Mouse (Mus musculus) liver, embryonic 14.5 days (tissue): ENCODE measurements around the gene Ptgr2. TPM values are rescaled to one million over a fixed set of nuclear protein-coding genes. Genes with fewer than 3 reads are reported as not detected.
A peak's percentile ranks its signal among the peaks of the same experiment; 100 is the strongest.

Source experiments
- ATAC-seq: fragments of 200-750 bp; cut with Nextera tagmentation; 2 replicates; pipeline ENCODE4 v1.8.0; 2017; ENCODE audit warnings: moderate number of reproducible peaks, mild to moderate bottlenecking, moderate library complexity; ENCODE audit not compliant: insufficient read depth
- DNase-seq, 3 experiments: peaks; one replicate each; pipeline ENCODE4 v3.0.0-alpha.2; 2012 to 2013; ENCODE audit warnings: low read depth in 3 of 3, low spot score in 3 of 3
- H3K27ac ChIP-seq: fragments of 300-500 bp; sonication (generic); 2 replicates; pipeline ENCODE4 v1.5.1; 2014; ENCODE audit warnings: moderate library complexity, mild to moderate bottlenecking, control low read depth, inconsistent platforms
- H3K27me3 ChIP-seq: fragments of 300-500 bp; sonication (generic); 2 replicates; pipeline ENCODE4 v1.6.1; 2014; ENCODE audit warnings: mild to moderate bottlenecking, low read length, moderate library complexity; ENCODE audit not compliant: control insufficient read depth, insufficient read depth
- H3K36me3 ChIP-seq: fragments of 300-500 bp; sonication (generic); replicated peaks from 2 replicates; pipeline ENCODE4 v1.6.1; 2014; ENCODE audit warnings: low read depth; ENCODE audit not compliant: control insufficient read depth, insufficient read depth
- H3K4me1 ChIP-seq, 2 experiments: fragments of 200-500 bp in 1 of 2; fragments of 300-500 bp in 1 of 2; sonication (generic) in 1 of 2; replicated peaks; 2 replicates each; pipeline ENCODE4 v1.6.1; 2012 to 2014; ENCODE audit warnings: antibody characterized with exemption in 1 of 2, inconsistent platforms in 1 of 2, low read length in 1 of 2; ENCODE audit not compliant: control insufficient read depth in 2 of 2, insufficient read depth in 2 of 2
- H3K4me2 ChIP-seq: fragments of 300-500 bp; sonication (generic); 2 replicates; pipeline ENCODE4 v1.6.1; 2014; ENCODE audit warnings: low read depth, mild to moderate bottlenecking, control low read depth, moderate library complexity
- H3K4me3 ChIP-seq, 2 experiments: fragments of 200-500 bp in 1 of 2; fragments of 300-500 bp in 1 of 2; sonication (generic) in 1 of 2; 2 replicates each; pipeline ENCODE4 v1.5.1; 2012 to 2014; ENCODE audit warnings: low read depth in 2 of 2, low read length in 2 of 2, mild to moderate bottlenecking in 2 of 2, control low read depth in 1 of 2, inconsistent platforms in 1 of 2, moderate library complexity in 1 of 2; ENCODE audit not compliant: insufficient read depth in 1 of 2
- H3K9ac ChIP-seq: fragments of 300-500 bp; sonication (generic); replicated peaks from 2 replicates; pipeline ENCODE4 v1.6.1; 2014; ENCODE audit warnings: mild to moderate bottlenecking, control low read depth, moderate library complexity
- H3K9me3 ChIP-seq: fragments of 300-500 bp; sonication (generic); 2 replicates; pipeline ENCODE4 v1.6.1; 2016; ENCODE audit warnings: low read length, mixed read lengths; ENCODE audit not compliant: control insufficient read depth
- CTCF ChIP-seq: IDR thresholded peaks from 2 replicates; pipeline ENCODE4 v1.5.1; 2016; ENCODE audit warnings: antibody characterized with exemption, low read depth, control low read depth
- EP300 ChIP-seq: IDR thresholded peaks from 2 replicates; pipeline ENCODE4 v1.6.1; 2016; ENCODE audit warnings: antibody characterized with exemption, low read depth
- WGBS: fragments of 180-500 bp; shearing (Covaris S2); extraction: QIAGEN DNeasy Blood & Tissue Kit; methylation state at CpG from one replicate; pipeline ENCODE4 v1.1.7; 2014; ENCODE audit not compliant: insufficient replicate concordance; 5-methylcytosine and 5-hydroxymethylcytosine counted together
- polyA plus RNA-seq, 2 experiments: library from polyadenylated mRNA; depleted of rRNA in 1 of 2; stranded (reverse) in 1 of 2; unstranded in 1 of 2; fragments of >200 nt; fragmentation: Nextera tagmentation in 1 of 2; extraction: Ambion mirVana in 1 of 2; gene quantifications; 2 replicates each; pipeline versions ENCODE4 v1.2.1 to v1.2.3; 2012 to 2014

Gene Ptgr2
- polyA plus RNA-seq, 2 experiments: 13.3 to 22.9 TPM

DNA sequence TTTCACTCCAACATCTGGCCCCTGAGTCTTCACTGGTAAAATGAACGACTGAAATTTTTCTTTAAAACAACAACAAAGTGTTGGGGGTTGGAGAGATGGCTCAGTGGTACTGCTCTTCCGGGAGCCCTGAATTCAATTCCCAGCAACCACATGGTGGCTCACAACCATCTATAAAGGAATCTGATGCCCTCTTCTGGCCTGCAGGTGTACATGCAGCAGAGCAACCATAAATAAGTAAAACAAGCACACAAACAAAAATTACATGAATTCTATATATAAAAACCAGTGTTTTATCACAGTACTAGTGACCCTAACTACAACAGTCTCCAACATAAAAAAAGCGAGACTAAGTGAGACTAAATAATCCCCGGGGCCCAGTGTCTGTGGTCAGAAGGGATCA is 8.2 kb upstream of the Ptgr2 start:
- no peak overlapping the region for H3K27ac ChIP-seq
- no peaks in the 10 kb centered on the region for H3K27me3 ChIP-seq
- 69% methylated on average over 4 of the region's 4 CpGs for WGBS
- no peak overlapping the region for H3K4me3 ChIP-seq
- no peak overlapping the region for H3K9ac ChIP-seq
- DNase-seq (no peak), ATAC-seq (no peak)
- TF ChIP-seq CTCF: peak; percentile 49; the same call in 1 of the 2 replicates
- TF ChIP-seq EP300: no peak
- no peak overlapping the region for H3K4me2 ChIP-seq
- 0 out of 4 replicates have a peak, but pooled peaks cover 0 to 2% of the 10 kb centered on the region in 2 experiments for H3K4me1 ChIP-seq
- H3K9me3 ChIP-seq: no peaks in the 10 kb centered on the region
- H3K36me3 ChIP-seq: no peaks in the 10 kb centered on the region

DNA sequence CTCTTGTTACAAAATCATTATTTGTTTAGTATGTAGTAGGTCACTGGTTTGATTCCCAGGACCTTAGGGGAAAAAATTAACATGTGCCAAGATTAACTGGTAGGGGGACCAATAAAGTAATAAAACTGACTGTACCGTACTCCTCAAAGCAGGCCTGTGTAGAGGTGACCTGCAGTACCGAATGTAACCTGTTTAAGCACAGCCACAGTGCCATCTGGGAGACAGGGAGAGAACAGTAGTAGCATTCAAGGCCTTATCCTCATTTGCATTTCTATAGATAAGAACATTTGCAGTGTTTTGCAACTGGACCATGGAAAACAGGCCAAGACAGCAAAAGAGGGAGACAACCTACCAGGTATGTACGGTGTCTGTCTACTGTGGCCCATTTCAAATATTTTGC is 7.2 kb upstream of the Ptgr2 start:
- Histone ChIP-seq H3K9me3 (no peaks in the 10 kb centered on the region), H3K27me3 (no peaks in the 10 kb centered on the region), H3K4me2 (no peak overlapping the region), H3K36me3 (no peaks in the 10 kb centered on the region), H3K4me1 (0 out of 4 replicates have a peak, but pooled peaks cover 0 to 2% of the 10 kb centered on the region in 2 experiments), H3K4me3 (no peak overlapping the region), H3K27ac (no peak overlapping the region), H3K9ac (no peak overlapping the region)
- DNase-seq (no peak), ATAC-seq (no peak)
- WGBS: 71% methylated on average over 3 of the region's 3 CpGs
- no peak for TF ChIP-seq CTCF
- no peak for TF ChIP-seq EP300

DNA sequence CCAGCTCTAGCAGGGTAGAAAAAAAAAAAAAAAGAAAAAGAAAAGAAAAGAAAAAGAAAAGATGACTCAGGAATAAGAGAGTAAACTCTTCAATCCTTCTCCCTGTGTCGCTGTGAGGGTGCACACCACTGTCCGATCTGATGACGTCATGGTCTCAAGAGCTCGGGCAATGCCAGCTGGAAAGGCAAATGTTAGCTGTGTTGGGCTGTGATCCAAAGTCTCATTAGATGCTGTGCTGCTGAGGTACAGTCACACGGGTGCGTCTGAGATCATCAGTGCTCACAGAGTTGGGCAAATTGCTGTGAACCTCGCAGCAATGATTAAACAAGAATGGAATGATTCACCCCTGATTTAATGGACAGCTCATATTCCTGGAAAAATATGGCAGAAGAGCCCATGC is 6.1 kb upstream of the Ptgr2 start:
- no peak overlapping the region for H3K27ac ChIP-seq
- no peak overlapping the region for H3K4me3 ChIP-seq
- WGBS: 77% methylated on average over 7 of the region's 7 CpGs
- no peaks in the 10 kb centered on the region for H3K27me3 ChIP-seq
- 0 out of 4 replicates have a peak, but pooled peaks cover 0 to 2% of the 10 kb centered on the region in 2 experiments for H3K4me1 ChIP-seq
- no peaks in the 10 kb centered on the region for H3K9me3 ChIP-seq
- DNase-seq (no peak), ATAC-seq (no peak)
- H3K36me3 ChIP-seq: no peaks in the 10 kb centered on the region
- TF ChIP-seq EP300 (no peak), CTCF (no peak)
- H3K9ac ChIP-seq: no peak overlapping the region
- H3K4me2 ChIP-seq: no peak overlapping the region

DNA sequence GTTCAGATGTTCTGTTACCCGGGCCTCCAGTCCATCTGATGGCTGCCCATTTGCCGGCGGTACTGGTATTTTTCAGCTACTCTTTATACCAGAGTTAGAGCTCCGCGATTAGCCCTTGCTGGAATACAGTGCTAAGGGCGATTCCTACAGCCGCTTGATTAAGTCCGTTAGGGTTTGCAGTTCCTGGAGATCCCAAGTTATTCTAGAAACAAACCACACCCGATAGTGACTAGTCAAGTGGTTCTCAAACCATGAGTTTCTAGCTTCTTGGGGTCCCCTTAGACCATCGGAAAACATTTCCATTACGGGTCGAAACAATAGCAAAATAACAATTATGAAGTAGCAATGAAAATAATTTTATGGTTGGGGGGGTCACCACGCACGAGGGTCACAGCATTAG is 641 bp upstream of the Ptgr2 start:
- DNase-seq (peak in 1 of 3 experiments; percentile 39), ATAC-seq (no peak)
- Histone ChIP-seq H3K27ac (peak overlapping the region; percentile 87; the same call in 1 of the 2 replicates), H3K9me3 (no peaks in the 10 kb centered on the region), H3K9ac (peak overlapping the region; percentile 93), H3K27me3 (no peaks in the 10 kb centered on the region), H3K36me3 (no peaks in the 10 kb centered on the region), H3K4me3 (peak overlapping the region; percentile 90), H3K4me2 (peak overlapping the region; percentile 92), H3K4me1 (peaks cover 15% of the 10 kb centered on the region in 2 experiments)
- TF ChIP-seq CTCF (no peak), EP300 (no peak)
- WGBS: 56% methylated on average over 14 of the region's 14 CpGs

DNA sequence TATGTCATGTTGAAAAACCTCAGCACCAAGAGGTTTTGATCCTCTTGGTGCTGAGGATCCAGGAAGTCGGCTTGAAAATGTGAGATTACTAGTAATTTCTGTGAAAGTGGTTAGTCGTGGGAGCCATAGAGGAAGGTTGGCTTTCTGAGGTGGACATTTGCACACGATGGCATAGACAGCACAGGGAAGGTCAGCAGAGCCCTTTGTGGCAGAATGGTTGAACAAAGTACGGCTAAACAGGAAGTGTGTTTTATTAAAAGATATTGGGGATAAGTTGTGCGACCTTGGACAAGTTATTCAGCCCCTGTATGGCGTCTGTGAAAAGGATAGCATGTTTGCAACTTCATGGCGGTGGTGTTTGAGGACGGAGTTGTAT is 549 bp downstream of the Ptgr2 start:
- Histone ChIP-seq H3K9me3 (no peaks in the 10 kb centered on the region), H3K36me3 (peaks cover 3% of the 10 kb centered on the region; the same call in 1 of the 2 replicates), H3K27ac (peak overlapping the region; percentile 87), H3K4me1 (peaks cover 15% of the 10 kb centered on the region in 2 experiments), H3K4me2 (peak overlapping the region; percentile 92), H3K4me3 (peak overlapping the region; percentile 90), H3K9ac (peak overlapping the region; percentile 93), H3K27me3 (no peaks in the 10 kb centered on the region)
- 12% methylated on average over 8 of the region's 8 CpGs for WGBS
- ATAC-seq (peak; percentile 30), DNase-seq (no peak)
- TF ChIP-seq EP300: no peak
- no peak for TF ChIP-seq CTCF
